Mouse (Mus musculus) c-Kit-positive CD71-negative TER-119-negative erythroid progenitor cells, embryonic 14.5 days (primary cell): ENCODE results near the gene Enc1.

ENCODE experiments used
- DNase-seq: peaks from one replicate; pipeline ENCODE4 v3.0.0-alpha.2; 2013; ENCODE audit warnings: low read depth

Gene Enc1

DNA sequence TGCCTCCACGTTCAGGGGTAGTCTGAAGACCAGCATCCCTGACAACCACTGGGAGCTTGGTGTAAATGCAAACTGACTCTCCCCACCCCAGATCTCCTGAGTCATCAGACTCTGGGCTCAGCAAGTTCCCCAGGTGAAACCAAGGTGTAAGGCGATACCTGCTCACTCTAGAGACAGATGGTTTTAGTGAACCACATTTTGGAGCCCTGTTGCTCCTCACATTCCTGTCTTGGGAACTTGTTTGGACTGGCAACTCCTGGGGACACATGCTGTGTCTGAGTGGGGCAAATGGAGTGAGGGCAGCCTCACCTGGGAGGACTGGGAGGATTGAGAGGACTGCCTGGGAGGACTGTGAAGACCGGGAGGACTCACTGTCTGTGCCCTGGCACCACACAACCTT lies 13.1 kb upstream of the Enc1 start:
- no peak for DNase-seq

DNA sequence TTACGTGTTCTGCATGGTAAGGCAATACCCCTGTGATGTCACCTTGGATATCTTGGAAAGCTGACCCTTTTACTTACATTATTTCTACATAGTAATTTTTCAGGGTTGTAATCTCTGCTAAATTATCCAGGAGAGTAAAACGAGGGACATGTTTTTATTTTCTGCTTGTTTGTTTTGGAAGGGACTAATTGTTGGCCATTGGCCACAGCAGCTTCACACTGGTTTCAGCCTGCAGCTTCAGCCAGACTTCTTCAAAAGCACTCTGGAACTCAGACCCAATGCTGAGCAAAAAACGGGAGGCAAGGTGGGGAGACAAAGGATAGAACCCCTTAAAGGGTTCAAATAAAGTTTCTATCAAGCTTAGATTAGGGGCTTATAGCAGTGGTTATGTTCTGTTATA lies 10.8 kb upstream of the Enc1 start:
- DNase-seq, result no peak

DNA sequence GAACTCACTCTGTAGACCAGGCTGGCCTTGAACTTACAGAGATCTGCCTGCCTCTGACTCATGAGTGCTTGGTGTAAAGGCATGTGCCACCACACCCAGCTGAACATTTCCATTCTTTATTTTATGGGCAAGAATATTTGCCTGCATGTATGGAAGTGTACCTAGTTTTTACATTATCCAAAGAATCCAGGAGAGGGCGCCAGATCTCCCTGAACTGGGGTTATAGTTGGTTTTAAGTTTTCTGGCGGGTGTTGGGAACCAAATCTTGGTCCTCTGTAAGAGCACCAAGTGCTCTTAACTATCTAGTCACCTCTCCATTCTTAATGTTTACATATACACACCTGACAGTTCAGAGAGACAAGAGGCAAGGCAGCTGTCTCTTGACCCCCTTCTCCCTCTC lies 7.8 kb upstream of the Enc1 start:
- DNase-seq, result no peak

DNA sequence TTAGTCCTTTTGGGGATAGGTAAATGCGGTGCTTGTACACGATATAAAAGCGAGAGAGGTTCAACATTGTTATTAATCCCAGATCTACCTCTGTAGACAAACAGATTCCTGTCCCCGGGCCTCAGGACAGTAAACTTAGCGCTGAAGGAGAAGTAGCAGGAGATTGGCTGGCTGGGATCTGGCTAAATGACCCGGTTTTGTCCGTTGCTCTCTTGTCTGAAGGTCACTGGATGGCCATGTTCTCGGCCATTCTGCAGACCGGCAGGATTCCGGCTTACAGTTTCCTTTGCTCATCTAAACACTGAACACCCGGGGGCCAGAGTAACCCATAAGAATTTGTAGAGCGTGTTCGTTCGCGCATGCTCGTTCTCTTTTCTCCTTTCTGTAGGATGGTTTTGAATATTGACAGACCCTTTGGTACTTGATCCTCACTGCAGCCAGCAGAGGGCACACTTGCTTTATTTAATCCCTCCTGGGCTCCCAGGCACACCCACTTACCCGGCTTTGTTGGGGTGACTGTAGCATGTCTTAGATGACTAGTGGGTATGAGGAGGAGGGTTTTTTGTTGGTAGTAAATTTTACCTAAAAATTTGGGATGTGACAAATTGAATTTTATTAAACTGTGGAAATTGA lies 6.0 kb upstream of the Enc1 start:
- peak; percentile 80 for DNase-seq

DNA sequence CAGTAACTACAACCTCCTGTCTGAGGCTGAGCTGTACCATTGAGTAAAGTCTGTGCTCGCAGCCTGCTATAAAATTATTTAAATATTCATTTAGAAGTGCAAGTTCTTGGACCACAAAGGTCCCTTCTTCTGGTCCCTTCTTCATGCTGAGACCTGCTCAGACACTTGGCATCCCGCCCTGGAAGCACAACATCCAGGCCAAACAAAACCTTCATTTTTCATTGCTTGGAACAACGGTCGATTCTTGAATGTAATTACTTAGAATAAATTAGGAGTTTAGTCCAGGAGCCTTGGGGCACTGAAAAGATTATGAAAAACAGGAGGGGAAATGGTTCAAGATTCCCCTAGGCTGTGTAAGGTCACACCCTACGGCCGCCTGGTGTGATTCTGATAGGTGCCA lies 5.0 kb upstream of the Enc1 start:
- no peak for DNase-seq

DNA sequence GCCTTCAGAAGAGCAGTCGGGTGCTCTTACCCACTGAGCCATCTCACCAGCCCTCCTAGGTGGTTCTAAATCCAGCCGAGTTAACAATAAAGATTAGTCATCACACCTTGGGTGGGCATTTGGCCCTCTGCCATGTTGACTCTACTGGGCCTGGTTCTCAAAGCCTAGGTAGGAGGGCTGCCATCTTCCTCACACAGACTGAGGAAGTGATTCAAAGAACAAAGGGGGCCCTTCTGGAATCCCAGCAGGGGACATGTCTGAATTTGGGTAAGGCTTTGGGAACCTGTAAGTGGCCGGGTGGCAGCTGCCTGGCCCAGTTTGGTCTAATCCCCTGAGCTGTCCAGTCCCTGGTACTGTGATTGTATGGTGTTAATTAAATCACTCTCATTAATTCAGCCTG lies 3.2 kb upstream of the Enc1 start:
- DNase-seq, result no peak

DNA sequence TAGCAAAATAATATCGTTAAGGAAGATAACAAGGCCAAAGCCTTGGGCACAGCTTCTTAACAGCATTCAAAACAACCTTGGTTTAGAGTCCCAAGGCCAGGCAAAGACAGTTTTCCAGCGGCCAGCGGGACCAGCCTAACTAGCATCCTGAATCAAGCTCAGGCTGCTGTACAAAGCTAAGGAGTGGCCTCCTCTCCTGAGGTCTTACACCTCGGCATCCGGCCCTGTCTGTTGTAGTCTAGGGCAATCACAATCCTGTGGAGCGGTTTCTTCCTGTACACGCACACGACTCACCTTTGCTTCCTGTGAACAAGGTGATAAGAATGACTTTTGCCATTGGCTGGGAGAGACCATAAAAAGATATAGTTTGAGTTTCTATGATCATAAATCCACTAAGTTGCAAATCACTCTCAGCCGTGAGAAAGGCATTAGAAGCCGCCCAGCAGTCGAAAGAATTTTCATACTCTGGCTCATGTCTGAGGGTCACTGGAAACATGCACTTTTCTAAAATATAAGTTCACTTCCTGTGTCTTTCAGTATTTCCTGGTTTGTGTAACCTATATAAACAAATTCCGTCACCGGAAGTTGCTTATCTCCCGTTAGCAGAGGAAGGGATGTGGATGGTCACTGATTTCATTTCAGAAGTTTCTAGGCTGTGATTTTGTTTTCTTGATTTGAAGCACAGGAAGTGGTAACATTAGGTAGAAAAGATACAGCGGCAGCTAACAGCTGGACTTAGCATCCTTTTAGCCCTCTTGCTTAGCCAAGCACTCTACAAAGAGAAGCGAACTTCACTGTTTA lies 2.5 kb upstream of the Enc1 start:
- no peak for DNase-seq

DNA sequence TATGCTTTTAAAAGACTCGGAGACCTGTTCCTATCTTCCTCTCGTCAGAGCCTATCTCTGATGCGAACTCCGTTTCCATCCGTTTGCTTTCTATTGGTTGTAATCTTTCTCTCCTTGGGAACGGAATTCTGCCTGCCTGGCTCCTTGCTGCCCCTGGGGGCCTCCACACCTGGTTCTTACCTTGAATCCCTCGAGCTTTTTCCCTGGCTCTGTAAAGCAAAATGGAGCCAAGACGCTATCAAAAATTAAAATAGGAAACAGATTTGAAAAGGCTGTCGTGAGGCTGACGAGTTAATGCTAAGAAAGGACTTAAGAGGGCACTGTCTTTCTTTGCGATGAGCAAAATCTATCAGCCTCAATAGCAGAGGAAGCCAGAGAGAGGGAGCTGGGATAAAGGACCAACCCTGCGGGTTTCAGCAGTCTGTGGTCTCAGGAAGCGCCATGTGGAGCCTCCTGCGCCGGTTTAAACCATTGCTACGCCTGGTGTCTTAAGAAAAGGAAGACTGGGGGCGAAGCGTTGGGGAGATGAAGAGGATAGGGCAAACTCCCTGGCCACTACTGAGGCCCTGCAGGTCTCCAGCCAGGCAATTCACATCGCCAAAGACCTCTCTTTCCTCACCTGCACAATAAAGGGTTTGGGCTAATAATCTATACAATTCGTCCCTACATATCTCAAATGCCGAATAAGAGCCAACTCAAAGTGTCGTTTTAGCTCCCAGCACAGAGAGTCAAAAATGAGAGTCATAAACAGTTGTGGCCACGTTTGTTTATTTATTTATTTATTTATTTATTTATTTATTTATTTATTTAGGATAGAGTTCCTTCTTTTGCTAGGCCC lies 1.3 kb upstream of the Enc1 start:
- DNase-seq, result no peak

DNA sequence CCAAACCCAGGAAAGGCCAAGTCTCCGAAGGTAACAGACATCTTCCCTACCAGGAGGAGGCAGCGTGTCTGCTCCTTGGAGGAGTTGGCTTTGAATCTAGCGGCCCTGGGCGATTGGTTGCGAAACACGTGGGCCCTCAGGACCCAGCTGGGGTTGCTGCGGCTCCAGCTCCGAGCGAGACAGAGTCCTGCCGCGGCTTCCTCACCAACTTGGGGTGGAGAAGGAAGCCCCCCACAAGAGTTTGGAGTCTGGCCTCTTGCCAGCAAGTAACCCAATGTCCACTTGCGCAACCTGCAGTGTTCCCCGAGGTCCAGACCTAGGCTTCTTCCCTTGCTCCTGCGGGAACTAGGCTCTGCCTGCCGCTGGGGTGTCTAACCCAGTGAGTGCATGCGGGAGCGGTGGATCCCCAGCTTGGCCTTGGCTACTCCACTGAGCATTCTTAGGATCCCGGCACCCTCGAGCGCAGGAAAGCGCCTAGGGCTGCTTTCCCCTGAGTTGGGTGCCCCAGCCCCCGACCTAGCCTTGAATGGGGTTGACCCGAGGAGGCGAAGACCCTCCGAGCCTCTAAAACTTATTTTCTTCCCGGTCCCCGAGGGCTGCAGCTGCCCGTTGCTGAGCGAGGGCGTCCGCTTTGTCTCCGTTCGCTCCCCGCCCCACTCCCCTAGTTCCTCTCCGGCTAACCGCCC lies 483 bp upstream of the Enc1 start:
- DNase-seq, result peak; percentile 61

DNA sequence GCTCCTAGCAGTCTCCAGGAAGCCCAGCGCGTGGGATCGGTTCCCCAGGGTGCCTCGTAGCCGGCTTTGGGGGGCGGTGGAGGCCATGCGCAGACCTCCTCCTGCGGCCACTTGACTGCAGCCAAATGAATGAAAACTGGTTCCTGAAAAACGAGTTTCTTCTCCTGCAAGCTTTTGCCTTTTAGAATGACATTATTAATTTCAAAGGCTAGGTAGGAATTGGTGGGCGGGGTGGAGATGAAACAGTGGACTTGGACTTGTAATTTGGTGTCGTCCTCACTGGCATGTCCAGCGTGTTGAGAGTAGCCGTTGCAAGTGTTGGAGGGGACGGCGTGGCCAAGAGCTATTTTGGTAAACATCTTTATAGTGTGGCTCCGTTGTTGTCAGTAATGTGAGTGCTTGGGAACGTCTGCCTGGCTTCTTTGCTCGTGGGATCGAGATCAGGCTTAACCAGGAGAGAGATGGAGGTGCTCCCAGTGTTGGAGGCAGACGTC lies 929 bp downstream of the Enc1 start:
- DNase-seq, result no peak

DNA sequence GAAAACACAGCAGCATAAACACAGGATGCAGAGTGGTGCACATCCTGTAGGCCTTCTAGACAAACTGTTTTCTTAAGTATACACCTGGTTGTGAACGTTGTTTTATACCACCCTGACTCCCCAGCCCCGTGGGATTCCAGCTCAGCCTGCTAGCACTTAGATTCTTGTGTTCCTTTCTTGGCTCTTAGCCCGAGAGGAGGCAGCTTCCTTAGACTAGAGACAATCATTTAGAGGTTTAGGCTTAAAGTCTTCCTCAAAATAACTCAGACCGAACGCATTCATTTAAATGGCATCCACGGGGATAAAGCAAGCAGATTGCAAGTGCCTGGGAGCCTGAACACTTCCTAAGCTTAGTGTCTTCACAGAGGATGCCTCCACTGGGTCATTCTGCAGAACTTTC lies 1.8 kb downstream of the Enc1 start:
- DNase-seq, result no peak

DNA sequence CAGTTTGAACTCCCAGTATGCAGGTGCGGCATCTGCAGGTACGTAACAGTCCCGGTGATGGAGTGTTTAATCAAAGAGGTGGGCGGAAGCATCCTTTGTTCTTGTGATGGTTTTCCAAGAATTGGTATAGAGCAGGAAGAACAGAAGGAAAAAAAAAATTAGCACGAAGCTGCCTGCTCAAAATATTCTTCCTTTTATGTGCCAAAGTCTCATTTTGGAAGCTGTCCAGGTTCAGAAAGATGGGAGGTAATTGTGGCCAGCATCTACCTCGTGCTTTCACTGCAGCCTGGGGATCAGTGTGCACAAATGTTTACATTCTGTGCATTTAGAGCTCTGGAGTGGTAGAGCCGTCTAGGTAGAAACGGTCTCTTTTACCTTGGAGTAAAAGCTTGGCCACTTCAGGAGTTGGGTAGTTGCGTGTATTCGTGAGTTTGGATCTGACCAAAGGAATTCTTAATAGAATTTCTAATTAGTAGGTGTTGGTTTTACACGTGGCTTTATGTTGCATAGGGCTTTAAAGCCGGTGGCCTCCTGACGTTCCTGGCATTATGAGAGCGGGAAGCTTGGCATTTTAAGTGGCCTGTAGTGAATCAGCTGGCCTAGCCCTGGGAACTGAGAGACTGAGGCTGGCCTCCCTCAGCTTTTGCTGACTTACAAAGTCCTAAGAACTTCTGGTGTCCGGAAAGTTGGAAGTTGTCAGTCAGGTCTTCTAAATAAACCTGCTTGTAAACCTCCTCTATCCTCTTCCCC lies 3.2 kb downstream of the Enc1 start:
- no peak for DNase-seq

DNA sequence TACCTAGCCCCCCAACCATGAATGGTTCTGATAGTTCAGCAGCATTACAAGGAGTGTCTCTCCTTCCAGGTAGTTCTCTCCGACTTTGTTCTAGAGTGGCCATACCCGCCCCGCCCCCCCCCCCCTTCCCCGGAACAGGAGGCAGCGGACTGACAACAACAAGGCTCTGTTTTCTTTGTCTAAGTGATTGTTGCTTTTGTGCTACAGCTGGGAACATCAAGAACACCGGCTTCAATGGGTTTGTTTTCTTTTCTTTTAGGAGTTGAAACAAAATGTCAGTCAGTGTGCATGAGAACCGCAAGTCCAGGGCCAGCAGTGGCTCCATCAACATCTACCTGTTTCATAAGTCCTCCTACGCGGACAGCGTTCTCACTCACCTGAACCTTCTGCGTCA lies 3.8 kb downstream of the Enc1 start:
- no peak for DNase-seq

DNA sequence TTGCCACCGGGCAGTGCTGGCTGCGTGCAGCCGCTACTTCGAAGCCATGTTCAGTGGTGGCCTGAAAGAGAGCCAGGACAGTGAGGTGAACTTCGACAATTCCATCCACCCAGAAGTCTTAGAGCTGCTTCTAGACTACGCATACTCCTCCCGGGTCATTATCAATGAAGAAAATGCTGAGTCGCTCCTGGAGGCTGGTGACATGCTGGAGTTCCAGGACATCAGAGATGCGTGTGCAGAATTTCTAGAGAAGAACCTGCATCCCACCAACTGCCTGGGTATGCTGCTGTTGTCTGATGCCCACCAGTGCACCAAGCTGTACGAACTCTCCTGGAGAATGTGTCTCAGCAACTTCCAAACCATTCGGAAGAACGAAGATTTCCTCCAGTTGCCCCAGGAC lies 4.3 kb downstream of the Enc1 start:
- no peak for DNase-seq

DNA sequence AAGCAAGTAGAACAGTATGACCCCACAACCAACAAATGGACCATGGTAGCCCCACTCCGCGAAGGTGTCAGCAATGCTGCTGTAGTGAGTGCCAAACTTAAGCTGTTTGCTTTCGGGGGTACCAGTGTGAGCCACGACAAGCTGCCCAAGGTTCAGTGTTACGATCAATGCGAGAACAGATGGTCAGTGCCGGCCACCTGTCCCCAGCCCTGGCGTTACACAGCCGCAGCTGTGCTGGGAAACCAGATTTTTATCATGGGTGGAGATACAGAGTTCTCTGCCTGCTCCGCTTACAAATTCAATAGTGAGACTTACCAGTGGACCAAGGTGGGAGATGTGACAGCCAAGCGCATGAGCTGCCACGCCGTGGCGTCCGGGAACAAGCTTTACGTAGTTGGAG lies 5.3 kb downstream of the Enc1 start:
- no peak for DNase-seq

DNA sequence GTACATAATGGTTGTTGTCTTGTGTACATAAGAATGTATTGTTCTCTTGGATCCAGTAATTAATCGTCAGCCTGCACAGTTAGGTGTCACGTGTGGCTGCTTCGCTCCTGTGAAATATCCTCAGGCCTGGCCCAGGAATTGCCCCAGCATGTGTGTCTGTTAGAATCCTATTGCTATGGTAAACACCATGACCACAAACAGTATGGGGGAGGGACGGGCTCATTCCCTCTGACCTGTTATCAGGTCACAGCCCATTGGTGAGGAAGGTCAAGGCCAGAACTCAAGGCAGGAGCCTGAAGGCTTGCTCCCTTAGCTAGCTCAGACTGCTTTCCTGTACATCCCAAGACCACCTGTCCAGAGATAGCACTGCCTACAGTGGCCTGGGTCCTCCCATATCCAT lies 6.8 kb downstream of the Enc1 start:
- no peak for DNase-seq

DNA sequence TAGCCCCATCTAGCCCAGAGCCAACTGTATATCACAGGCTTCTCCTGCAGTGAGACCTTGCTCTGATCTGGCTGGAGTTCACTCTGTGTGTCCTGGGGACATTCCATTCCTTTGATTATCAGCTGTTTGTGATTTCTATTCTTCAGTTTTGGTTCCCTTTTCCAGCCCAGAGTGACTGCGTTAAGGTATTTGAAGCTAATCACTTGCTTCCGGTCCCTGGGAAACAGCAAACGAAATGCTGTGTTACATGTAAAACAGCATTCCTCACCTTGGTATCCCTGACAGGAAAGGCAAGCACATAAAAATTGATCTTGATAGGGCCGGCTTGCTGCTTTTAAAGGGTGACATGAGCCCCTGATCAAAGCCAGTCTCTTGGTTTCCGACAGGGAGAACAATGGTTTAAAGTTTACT lies 8.2 kb downstream of the Enc1 start:
- no peak for DNase-seq

DNA sequence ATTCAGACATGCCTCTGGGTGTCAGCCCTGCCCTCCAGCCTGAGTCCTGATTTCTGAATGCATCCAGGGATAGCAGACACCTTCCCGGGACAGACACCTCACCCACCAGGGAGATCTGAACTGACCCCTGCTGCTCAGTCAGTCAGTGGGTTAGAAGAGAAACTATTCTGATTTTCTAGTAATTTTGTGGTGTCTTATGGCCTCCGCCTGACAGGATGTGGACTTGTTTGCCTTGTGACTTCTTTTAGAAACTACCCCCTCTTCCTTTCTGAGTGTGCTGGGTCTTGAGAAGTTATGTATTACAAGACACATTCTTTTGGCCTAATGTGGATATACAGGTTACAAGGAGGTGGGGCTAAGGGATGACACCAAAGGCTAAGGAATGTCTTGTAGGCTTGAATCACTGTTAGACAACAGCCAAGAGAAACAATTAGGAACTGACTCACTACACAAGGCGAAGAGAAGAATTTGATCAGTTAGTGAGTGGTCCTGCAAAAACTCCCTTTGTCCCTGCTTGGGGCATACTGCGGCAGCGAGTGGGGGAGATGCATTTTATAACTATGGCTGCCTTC lies 8.7 kb downstream of the Enc1 start:
- DNase-seq, result no peak

DNA sequence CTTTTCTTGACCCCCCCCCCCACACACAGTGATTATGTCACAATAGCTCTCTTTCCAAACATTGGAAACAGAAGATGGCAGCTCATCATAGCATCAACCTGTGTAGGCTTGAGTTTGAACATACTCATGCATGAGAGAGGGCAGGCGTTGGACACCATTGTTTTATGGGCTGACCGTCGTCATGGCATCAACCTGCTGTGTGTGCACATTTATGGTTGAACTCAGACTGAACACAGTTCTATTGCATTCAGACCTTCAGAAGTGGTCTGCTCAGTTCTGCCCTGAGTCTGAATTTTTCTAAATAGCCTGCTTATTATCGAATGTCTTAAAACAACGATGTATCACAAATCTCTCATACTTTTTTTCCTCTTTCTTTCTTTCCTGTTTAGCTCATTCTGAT lies 9.2 kb downstream of the Enc1 start:
- DNase-seq, result no peak

DNA sequence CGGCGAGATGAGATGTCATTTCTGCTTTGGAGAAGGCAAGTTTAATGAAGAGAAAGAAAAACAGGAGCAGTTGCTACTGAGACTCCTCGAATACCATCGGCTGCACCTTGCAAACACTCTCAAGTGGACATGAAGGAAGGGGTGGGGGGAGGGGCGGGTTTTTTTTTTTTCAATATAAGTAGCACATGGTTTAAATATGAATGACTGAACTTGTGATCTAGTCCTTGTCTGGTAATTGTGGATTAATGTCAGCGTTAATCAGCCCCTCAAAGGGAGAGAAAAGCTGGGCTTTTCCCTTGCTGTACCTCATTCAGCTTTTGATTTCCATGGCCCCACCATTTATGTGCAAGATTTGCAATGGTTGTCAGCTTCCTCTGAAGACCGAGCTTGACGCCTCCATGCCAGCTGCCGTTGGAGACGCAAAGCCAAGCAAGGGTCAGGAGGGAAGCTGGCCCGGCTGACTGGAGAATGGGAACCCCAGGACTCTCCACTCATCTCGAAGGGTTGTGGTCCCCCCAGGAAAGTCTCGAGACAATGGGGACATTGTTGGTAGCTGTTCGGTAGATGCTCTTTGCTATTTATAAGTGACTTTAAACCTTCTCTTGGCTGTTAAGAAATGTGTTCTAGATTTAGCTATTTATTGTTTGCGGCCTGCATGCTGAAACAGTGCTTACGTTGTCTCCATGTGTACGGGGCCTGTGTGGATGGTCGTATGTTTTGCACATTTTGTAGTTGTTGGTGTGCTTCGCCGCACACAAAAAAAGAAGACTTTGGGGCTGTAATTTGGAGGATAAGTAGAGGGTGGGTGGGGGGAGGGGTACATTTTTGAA lies 9.9 kb downstream of the Enc1 start:
- no peak for DNase-seq
